Mouse (Mus musculus): ENCODE results near the gene Fgb.

Fgb gene

DNA sequence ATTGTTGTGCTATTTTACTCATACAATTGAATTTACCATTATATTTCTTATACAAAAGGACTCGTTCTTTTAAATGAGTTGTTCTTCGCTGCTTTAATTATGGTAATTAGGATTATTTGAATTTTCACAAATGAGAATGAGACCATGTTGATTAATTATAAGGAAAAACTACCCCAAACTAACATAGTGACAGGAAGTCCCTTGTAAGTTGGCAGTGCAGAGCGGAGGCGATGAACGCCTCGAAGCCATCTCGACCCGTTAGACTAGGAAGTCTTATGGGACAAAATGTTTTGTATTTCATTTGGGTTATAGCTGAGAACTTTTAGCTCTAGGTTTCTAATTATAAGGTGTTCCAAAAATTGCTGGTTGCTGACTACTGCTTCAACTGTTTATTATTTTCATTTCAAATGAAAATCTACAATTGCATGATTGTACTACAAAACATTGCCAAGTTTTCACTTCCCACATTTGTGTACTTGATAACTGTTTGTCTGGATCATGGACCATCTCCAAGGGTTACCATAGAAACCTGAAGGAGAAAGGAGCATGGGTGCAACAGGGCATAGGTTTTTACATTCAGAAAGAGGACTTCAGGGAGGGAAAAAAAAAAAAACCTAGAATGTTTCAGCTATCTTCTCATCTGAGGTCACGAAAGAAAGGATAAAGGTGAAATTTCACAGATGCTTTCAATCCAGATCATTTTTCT lies 22.0 kb downstream of the Fgb start:
- DNase-seq (ENCODE audit: extremely low read depth, low read depth): no peak

DNA sequence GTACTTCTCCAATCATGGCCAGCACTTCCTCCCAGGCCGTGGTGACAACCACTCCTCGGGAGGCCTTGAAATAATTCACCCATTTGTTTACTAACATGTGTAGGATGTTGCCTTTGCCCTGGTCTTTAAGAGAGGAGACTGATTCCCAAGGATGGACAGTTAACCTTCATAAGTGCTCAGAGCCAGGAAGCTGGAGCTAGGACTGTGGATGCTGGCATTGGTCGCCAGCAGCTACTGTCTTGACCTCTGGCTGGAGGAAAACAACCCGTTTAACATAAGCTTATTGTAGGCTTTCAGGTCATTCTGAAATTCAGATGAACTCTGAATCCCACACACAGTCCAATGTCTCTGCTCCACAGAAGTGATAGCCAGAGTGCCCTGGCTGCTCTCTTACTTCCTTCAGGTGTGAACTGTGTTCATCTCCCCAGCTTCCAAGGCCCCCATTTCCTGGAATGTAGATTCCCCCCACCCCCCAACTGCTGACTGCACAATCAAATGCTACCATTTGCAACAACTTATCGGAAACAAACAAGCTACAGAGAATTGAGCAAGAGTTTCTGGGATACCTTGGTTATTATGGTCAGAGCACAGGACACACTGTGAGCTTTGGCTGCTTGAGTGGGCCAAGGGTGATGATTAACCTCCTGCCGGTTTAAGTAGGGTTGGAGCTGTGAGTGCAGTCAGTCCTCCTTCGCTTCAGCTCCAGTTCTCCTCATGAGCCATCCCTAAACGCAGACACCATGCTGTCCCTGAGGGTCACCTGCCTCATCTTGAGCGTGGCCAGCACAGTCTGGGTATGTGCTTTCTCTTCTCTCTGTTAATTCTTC lies 24.0 kb downstream of the Fgb start, which contains the start of gene Fga:
Fga (plus strand) TSS at position 602 of the 827 bp plus-strand sequence.
- no peak for DNase-seq (ENCODE audit: extremely low read depth, low read depth)

DNA sequence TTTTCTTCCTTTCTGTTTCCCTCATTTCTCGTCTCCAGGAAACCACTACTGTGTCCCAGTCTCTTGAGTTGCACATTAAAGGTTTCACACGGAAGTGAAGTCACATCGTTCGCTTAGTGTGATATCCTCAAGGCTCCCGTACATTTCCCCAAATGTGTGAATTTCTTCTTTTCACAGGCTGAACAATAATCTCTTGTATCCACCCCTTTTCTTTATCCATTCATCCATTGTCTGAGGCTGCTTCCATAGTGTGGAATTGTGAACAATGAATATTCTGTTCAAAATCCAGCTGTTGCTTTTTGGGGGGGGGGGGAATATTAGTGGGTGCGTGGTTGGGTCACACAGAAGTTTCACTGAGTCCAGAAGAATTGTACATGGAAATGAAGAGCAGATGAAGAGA lies 24.6 kb downstream of the Fgb start:
- DNase-seq (ENCODE audit: extremely low read depth, low read depth): no peak

DNA sequence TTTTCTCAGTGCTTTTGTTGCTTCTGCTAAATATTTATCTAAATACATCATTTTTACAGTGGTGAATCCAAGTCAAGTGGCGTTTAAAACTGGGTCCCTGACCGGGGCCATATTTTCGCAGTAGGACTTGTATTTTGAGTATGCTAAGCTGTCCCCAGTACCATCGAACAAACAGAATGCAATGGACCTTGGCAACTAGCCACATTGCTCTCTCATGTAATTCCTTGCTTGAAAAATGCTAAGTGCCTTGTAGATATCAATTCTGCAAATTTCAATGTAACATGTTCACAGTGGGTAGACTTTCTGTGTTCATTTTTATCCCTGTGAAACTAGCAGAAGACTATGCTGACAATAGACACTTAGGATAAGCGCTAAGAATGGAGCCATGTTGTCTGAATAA lies 28.5 kb downstream of the Fgb start:
- DNase-seq (ENCODE audit: extremely low read depth, low read depth): no peak

DNA sequence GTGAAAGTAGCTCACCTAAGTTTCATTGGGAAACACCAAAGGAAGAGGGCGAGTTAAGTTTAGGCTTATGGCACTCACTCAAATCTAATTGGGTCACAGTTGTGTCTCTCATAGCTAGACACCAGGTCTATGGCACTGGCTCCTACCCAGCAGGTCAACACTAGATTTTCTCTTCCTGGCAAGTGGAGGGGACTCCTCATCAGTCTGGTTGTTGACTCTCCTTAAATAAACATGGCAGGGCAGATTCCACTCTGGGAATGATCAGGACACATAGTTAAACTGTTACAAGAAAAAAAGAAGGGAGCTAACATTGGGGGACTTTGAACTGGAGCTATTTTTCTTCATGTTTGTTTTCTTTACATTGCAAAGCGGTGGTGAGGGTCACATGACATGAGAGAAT lies 29.3 kb downstream of the Fgb start:
- DNase-seq (ENCODE audit: extremely low read depth, low read depth): no peak

DNA sequence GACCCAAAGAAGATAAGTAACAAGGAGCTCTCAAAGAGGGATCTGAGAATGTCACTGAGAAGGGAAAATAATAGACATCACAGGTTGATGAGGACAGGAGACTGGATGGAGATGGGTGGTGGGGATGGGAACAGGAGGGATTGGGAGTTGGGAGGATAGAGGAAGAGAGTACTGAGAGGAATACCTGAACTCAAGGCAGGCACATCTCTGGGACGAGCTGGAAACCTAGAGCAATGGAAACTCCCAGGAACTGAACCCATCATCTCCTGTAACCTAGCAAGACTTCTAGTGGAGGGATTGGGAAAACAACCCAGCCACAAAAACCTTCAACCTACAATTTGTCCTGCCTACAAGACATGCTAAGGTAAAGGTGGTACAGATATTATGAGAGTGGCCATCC lies 33.4 kb downstream of the Fgb start:
- DNase-seq (ENCODE audit: extremely low read depth, low read depth): no peak

- no peak for DNase-seq (ENCODE audit: extremely low read depth, low read depth)
Observed at GRCm38 (mm10) chr3:83013951-83014350, 35.7 kb downstream of the Fgb start.

DNA sequence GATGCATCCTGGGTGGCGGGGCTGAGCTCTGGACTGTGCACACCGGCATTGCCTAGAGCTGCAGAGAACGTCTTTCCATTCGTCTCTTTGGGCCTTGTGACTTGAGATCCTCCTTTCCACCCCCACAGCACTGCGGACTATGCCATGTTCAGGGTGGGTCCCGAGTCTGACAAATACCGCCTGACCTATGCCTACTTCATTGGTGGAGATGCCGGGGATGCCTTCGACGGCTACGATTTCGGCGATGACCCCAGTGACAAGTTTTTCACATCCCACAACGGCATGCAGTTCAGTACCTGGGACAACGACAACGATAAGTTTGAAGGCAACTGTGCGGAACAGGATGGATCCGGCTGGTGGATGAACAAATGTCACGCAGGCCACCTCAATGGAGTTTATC lies 37.0 kb downstream of the Fgb start:
- no peak for DNase-seq (ENCODE audit: extremely low read depth, low read depth)

GRCm38 (mm10) chr3:83011565-83011964 lies 38.1 kb downstream of the Fgb start:
- DNase-seq (ENCODE audit: extremely low read depth, low read depth): no peak

DNA sequence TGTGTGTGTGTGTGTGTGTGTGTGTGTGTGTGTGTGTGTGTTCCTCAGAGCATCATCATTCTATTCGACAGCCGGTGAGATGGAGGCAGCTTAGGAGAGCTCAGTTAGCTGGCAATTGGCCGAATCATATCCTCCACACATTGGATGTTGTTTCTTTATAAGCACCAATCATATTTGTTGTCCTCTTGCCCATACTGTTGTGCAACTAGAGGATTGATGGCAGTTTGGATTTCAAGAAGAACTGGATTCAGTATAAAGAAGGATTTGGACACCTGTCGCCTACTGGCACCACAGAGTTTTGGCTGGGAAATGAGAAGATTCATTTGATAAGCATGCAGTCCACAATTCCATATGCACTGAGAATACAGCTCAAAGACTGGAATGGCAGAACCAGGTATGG lies 38.5 kb downstream of the Fgb start:
- DNase-seq (ENCODE audit: extremely low read depth, low read depth): no peak

- no peak for DNase-seq (ENCODE audit: extremely low read depth, low read depth)
Observed at GRCm38 (mm10) chr3:83010291-83010690, 39.4 kb downstream of the Fgb start.

- no peak for DNase-seq (ENCODE audit: extremely low read depth, low read depth)
Observed at GRCm38 (mm10) chr3:83007557-83007956, 42.1 kb downstream of the Fgb start, which contains the start of gene Fgg. Gene Fgg (plus strand): TSS chr3:83007724.

DNA sequence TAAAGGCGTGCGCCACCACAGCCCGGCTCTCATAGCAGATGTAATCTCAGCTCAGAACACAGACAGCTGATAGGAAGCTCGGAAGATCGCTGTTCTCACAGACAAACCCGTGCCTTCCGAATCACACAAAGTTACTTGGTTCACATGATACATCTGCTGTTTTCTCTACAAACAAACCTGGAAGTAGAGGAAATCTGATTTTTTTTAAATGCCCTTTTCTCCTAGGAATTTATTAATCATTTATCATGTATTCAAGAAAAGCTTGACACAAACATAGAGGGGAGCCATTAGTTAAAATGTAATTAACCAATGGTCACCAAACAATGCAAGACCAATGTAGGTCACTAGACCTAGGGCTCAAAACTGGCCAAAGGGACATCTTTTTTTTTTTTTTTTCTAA lies 44.9 kb downstream of the Fgb start:
- no peak for DNase-seq (ENCODE audit: extremely low read depth, low read depth)

GRCm38 (mm10) chr3:83003068-83003467 lies 46.6 kb downstream of the Fgb start:
- DNase-seq (ENCODE audit: extremely low read depth, low read depth): no peak

- DNase-seq (ENCODE audit: extremely low read depth, low read depth): peak; percentile 18
Observed at GRCm38 (mm10) chr3:83002191-83002590, 47.5 kb downstream of the Fgb start.

- no peak for DNase-seq (ENCODE audit: extremely low read depth, low read depth)
Observed at GRCm38 (mm10) chr3:82999995-83000394, 49.7 kb downstream of the Fgb start.

DNA sequence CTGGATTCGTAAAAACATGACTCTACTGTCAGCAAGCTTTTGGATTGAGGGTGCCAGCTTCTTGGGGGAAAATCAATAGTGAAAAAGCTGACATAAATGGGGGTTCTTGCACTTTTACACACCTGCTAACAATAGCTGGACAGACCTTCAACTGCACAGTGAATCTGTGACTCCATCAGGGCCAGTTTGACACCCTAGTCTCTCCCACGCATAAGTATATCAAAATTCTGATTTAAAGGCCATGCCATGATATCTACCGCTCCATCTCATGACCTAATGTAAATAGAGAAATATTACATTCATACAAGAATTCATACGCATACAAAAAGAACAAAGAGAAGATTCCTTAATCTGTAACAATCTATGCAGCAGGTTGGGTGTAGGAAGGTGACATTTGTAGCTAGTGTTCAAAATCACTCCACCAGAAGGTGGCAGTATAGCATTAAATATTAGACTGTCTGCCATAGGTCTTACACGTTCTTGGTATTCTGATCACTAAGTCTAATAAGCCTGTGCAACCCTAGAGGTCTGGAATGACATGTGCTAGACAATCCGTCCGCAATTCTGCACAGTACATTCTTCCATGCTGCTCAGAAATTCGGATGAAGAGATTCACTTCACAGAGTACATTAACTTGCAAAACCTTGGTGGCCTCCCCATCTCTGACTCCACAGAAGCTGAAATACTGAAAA lies 50.7 kb downstream of the Fgb start:
- DNase-seq (ENCODE audit: extremely low read depth, low read depth): peak; percentile 50

DNA sequence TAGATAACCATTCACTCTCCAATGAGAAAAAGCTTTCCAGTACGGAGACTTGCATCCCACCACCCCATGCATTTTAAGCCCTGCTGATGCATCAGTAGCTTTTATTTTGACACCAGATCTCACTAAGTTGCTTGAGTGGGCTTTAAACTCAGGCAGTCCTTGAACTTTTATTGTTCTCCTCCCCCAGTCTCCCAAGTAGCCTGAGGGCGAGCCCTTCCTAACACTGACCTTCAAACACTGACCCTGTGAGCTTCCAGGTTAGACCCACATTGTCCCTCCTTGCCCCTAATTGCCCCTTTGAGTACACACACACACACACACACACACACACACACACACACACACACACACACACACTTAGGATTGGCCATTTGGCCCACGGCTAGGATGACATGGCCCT lies 53.0 kb downstream of the Fgb start:
- no peak for DNase-seq (ENCODE audit: extremely low read depth, low read depth)

DNA sequence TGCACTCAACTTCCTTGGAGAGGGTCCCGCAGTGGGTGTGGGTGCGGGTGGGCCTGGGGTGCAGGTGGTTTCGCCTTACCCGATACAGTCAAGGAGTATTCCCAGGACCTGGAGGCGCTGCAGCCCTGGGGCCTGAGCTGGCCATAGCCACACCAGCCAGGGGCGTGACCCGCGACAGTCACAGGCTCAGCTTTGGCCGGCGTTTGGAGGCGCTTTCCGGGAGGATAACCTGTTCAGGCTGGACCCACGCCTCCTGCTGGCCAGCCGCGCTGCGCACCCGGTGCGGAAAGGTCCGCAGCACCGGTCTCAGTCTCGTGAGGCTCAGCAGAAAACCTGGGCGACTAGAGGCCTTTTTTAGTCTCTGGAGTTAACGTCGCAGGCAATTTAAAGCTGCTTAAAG lies 54.3 kb downstream of the Fgb start:
- no peak for DNase-seq (ENCODE audit: extremely low read depth, low read depth)

GRCm38 (mm10) chr3:82992956-82993355 lies 56.7 kb downstream of the Fgb start:
- no peak for DNase-seq (ENCODE audit: extremely low read depth, low read depth)

- DNase-seq (ENCODE audit: extremely low read depth, low read depth): no peak
Observed at GRCm38 (mm10) chr3:82991963-82992362, 57.7 kb downstream of the Fgb start.

All from MEL-GATA-1-ER (cell line).